Mouse (Mus musculus): ENCODE data around the gene Xntrpc. TPM values are rescaled to one million over a fixed set of nuclear protein-coding genes. Genes with fewer than 3 reads are reported as not detected.

The Xntrpc gene
- polyA plus RNA-seq, 1 experiment from 2014 or later = 2.0 TPM

DNA sequence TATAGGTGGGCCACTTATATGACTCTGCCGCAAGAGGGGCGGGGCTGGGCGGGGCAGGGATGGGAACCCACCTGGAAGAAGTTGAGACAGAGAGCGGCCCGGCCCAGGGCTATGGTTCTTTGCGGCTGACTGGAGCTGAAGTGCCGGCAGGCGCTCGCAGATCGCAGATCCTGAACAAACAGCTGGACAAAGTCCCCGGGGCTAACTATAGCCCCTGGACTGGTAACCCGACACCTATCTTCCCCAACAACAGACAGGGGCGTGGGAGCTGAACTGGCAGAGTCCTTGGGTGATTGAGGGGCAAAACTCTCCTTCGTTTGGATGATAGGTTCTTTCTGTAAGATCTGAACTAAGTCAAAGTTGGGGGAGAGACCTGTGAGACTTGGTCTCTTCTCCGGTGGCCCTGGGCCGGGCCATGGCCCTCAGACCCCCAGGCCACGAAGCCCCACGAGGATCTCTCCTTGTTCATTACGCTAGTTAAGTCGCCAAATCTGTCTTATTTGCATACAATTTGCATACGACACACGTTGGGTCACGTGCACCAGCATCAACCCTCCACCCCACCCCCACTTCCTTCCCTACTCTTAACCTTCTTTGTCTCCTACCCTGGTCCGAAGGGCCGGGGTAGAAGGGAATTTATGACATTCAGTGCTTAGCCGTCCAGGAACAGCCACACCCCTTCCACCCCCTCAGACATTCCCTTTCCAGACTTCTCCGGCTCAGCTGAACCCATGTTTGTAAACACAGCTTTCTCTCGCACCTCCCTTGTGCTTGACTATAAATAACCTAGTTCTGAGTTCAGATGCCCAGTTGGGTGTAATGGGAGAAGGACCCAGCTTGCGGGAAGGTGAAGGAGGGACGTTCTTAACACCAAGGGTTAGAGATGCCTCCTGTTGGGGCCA is 34.5 kb downstream of the Xntrpc start:
- peak overlapping the region; percentile 58 for H3K4me2 ChIP-seq (replicated peaks; ENCODE audit: low read depth, low read length)
- H3K9ac ChIP-seq (ENCODE audit: low read depth, low read length) = peak overlapping the region; percentile 40; the same call in 1 of the 2 replicates
- peak overlapping the region; percentile 22 for H3K4me3 ChIP-seq (ENCODE audit: low read depth, low read length)
- H3K27ac ChIP-seq (ENCODE audit: low read depth, low read length) = no peak overlapping the region
- no peaks in the 10 kb centered on the region for H3K27me3 ChIP-seq (ENCODE audit: control insufficient read depth, insufficient read depth, low read length)
- ATAC-seq (ENCODE audit: low FRiP score) (peak; percentile 79), DNase-seq (ENCODE audit: low spot score) (peak; percentile 62)
- peaks cover 8% of the 10 kb centered on the region for H3K4me1 ChIP-seq (replicated peaks; ENCODE audit: control insufficient read depth, insufficient read depth, low read length)
- no peaks in the 10 kb centered on the region for H3K36me3 ChIP-seq (ENCODE audit: control insufficient read depth, insufficient read depth, low read length)
- WGBS = 6% methylated on average over 30 of the region's 30 CpGs
- H3K9me3 ChIP-seq (ENCODE audit: control insufficient read depth, low read length) = no peaks in the 10 kb centered on the region

- Histone ChIP-seq H3K9me3 (ENCODE audit: control insufficient read depth, low read length) (no peaks in the 10 kb centered on the region), H3K4me3 (ENCODE audit: low read depth, low read length) (no peak overlapping the region), H3K36me3 (ENCODE audit: control insufficient read depth, insufficient read depth, low read length) (no peaks in the 10 kb centered on the region), H3K27me3 (ENCODE audit: control insufficient read depth, insufficient read depth, low read length) (no peaks in the 10 kb centered on the region), H3K4me1 (replicated peaks; ENCODE audit: control insufficient read depth, insufficient read depth, low read length) (peaks cover 8% of the 10 kb centered on the region), H3K4me2 (replicated peaks; ENCODE audit: low read depth, low read length) (no peak overlapping the region), H3K9ac (ENCODE audit: low read depth, low read length) (no peak overlapping the region), H3K27ac (ENCODE audit: low read depth, low read length) (no peak overlapping the region)
- ATAC-seq (ENCODE audit: low FRiP score) = no peak
- 67% methylated on average over 5 of the region's 5 CpGs for WGBS
- no peak for DNase-seq (ENCODE audit: low spot score)
These were observed 35.4 kb downstream of the Xntrpc start for GRCm38 (mm10) chr7:102100868-102101267.

DNA sequence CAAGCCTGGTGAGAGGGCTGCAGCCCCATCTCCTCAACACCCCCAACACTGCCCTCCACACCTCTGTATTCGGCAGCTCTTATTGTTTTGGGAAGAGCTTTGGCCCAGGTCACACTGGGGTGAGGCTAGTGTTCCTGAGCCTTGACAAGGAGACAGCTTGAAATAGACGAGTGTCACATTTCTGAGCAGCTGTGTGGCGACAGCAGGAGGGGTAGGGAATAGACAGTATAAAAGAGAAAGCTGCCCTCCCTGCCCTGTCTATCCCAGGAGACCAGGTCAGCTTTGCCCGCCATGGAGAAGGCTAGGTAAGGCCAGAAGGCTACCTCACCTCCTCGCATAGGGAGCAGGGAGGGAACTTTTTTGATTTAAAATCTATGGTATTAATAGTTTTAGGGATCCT is 36.0 kb downstream of the Xntrpc start, which contains the start of gene Art1:
Art1 (plus strand) TSS at position 257 of the 400 bp plus-strand sequence.
- Histone ChIP-seq H3K27ac (ENCODE audit: low read depth, low read length) (0 out of 2 replicates have a peak within 1 kb of the TSS, but pooled peaks have one; percentile 18), H3K27me3 (ENCODE audit: control insufficient read depth, insufficient read depth, low read length) (no peaks in the 10 kb centered on the region), H3K4me1 (replicated peaks; ENCODE audit: control insufficient read depth, insufficient read depth, low read length) (peaks cover 8% of the 10 kb centered on the region), H3K4me3 (ENCODE audit: low read depth, low read length) (no peak within 1 kb of the TSS), H3K9ac (ENCODE audit: low read depth, low read length) (no peak within 1 kb of the TSS), H3K9me3 (ENCODE audit: control insufficient read depth, low read length) (no peaks in the 10 kb centered on the region), H3K36me3 (ENCODE audit: control insufficient read depth, insufficient read depth, low read length) (no peaks in the 10 kb centered on the region), H3K4me2 (replicated peaks; ENCODE audit: low read depth, low read length) (no peak within 1 kb of the TSS)
- DNase-seq (ENCODE audit: low spot score) (peak; percentile 16), ATAC-seq (ENCODE audit: low FRiP score) (no peak)
- 30% methylated on average over 5 of the region's 5 CpGs for WGBS

- H3K4me2 ChIP-seq (replicated peaks; ENCODE audit: low read depth, low read length) = no peak overlapping the region
- 45% methylated on average over 8 of the region's 8 CpGs for WGBS
- H3K4me3 ChIP-seq (ENCODE audit: low read depth, low read length) = no peak overlapping the region
- H3K36me3 ChIP-seq (ENCODE audit: control insufficient read depth, insufficient read depth, low read length) = no peaks in the 10 kb centered on the region
- ATAC-seq (ENCODE audit: low FRiP score) (peak; percentile 34; the same call in 1 of the 2 replicates), DNase-seq (ENCODE audit: low spot score) (peak; percentile 32)
- peaks cover 8% of the 10 kb centered on the region for H3K4me1 ChIP-seq (replicated peaks; ENCODE audit: control insufficient read depth, insufficient read depth, low read length)
- 0 out of 2 replicates have a peak overlapping the region, but pooled peaks have one; percentile 18 for H3K27ac ChIP-seq (ENCODE audit: low read depth, low read length)
- H3K9ac ChIP-seq (ENCODE audit: low read depth, low read length) = no peak overlapping the region
- no peaks in the 10 kb centered on the region for H3K9me3 ChIP-seq (ENCODE audit: control insufficient read depth, low read length)
- no peaks in the 10 kb centered on the region for H3K27me3 ChIP-seq (ENCODE audit: control insufficient read depth, insufficient read depth, low read length)
These were observed 36.7 kb downstream of the Xntrpc start for GRCm38 (mm10) chr7:102102241-102102640.

DNA sequence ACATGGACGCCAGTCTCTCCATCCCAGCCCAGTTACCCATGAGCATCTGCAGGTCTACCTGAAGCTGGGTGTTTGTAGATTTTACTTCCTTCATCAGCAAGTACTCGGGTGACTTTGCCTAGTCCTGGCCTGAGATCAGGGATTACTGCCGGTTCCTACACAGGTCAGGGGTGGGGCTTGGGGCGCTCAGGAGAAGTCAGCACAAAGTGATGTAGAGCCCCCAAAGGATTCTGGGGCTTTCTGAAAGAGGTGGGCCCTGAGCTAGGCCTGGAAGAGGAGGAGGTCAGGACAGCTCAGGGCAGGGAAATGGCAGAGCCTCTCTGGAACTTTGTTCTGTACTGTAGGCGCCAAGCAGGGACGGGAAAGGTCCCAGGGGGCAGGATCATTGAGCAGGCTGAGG is 37.2 kb downstream of the Xntrpc start:
- Histone ChIP-seq H3K27me3 (ENCODE audit: control insufficient read depth, insufficient read depth, low read length) (no peaks in the 10 kb centered on the region), H3K9me3 (ENCODE audit: control insufficient read depth, low read length) (no peaks in the 10 kb centered on the region), H3K27ac (ENCODE audit: low read depth, low read length) (no peak overlapping the region), H3K9ac (ENCODE audit: low read depth, low read length) (no peak overlapping the region), H3K4me2 (replicated peaks; ENCODE audit: low read depth, low read length) (no peak overlapping the region), H3K4me1 (replicated peaks; ENCODE audit: control insufficient read depth, insufficient read depth, low read length) (peaks cover 8% of the 10 kb centered on the region), H3K36me3 (ENCODE audit: control insufficient read depth, insufficient read depth, low read length) (no peaks in the 10 kb centered on the region), H3K4me3 (ENCODE audit: low read depth, low read length) (no peak overlapping the region)
- DNase-seq (ENCODE audit: low spot score) (no peak), ATAC-seq (ENCODE audit: low FRiP score) (peak; percentile 6; the same call in 1 of the 2 replicates)
- 48% methylated on average over 6 of the region's 6 CpGs for WGBS

GRCm38 (mm10) chr7:102103555-102103954 is 38.0 kb downstream of the Xntrpc start:
- 92% methylated on average over 2 of the region's 2 CpGs for WGBS
- Histone ChIP-seq H3K4me3 (ENCODE audit: low read depth, low read length) (no peak overlapping the region), H3K36me3 (ENCODE audit: control insufficient read depth, insufficient read depth, low read length) (no peaks in the 10 kb centered on the region), H3K9ac (ENCODE audit: low read depth, low read length) (no peak overlapping the region), H3K4me2 (replicated peaks; ENCODE audit: low read depth, low read length) (no peak overlapping the region), H3K27ac (ENCODE audit: low read depth, low read length) (no peak overlapping the region), H3K9me3 (ENCODE audit: control insufficient read depth, low read length) (no peaks in the 10 kb centered on the region), H3K4me1 (replicated peaks; ENCODE audit: control insufficient read depth, insufficient read depth, low read length) (peaks cover 8% of the 10 kb centered on the region), H3K27me3 (ENCODE audit: control insufficient read depth, insufficient read depth, low read length) (no peaks in the 10 kb centered on the region)
- ATAC-seq (ENCODE audit: low FRiP score) = no peak
- no peak for DNase-seq (ENCODE audit: low spot score)

- peaks cover 8% of the 10 kb centered on the region for H3K4me1 ChIP-seq (replicated peaks; ENCODE audit: control insufficient read depth, insufficient read depth, low read length)
- 82% methylated on average over 5 of the region's 5 CpGs for WGBS
- no peak for DNase-seq (ENCODE audit: low spot score)
These were observed 38.6 kb downstream of the Xntrpc start for GRCm38 (mm10) chr7:102104126-102104525.

GRCm38 (mm10) chr7:102106700-102107141 is 41.2 kb downstream of the Xntrpc start:
- Histone ChIP-seq H3K4me2 (replicated peaks; ENCODE audit: low read depth, low read length) (peak overlapping the region; percentile 30), H3K9ac (ENCODE audit: low read depth, low read length) (no peak overlapping the region; the same call in 1 of the 2 replicates), H3K27me3 (ENCODE audit: control insufficient read depth, insufficient read depth, low read length) (no peaks in the 10 kb centered on the region), H3K4me1 (replicated peaks; ENCODE audit: control insufficient read depth, insufficient read depth, low read length) (peaks cover 3% of the 10 kb centered on the region; the same call in 1 of the 2 replicates), H3K27ac (ENCODE audit: low read depth, low read length) (no peak overlapping the region), H3K9me3 (ENCODE audit: control insufficient read depth, low read length) (no peaks in the 10 kb centered on the region), H3K36me3 (ENCODE audit: control insufficient read depth, insufficient read depth, low read length) (no peaks in the 10 kb centered on the region), H3K4me3 (ENCODE audit: low read depth, low read length) (peak overlapping the region; percentile 4; the same call in 1 of the 2 replicates)
- 17% methylated on average over 23 of the region's 23 CpGs for WGBS
- ATAC-seq (ENCODE audit: low FRiP score) (peak; percentile 17; the same call in 1 of the 2 replicates), DNase-seq (ENCODE audit: low spot score) (peak; percentile 26)

More at GRCm38 (mm10) chr7:102104126-102104525, 38.6 kb downstream of the Xntrpc start:
- Histone ChIP-seq H3K27ac (ENCODE audit: low read depth, low read length) (no peak overlapping the region), H3K9me3 (ENCODE audit: control insufficient read depth, low read length) (no peaks in the 10 kb centered on the region), H3K9ac (ENCODE audit: low read depth, low read length) (no peak overlapping the region), H3K27me3 (ENCODE audit: control insufficient read depth, insufficient read depth, low read length) (no peaks in the 10 kb centered on the region), H3K36me3 (ENCODE audit: control insufficient read depth, insufficient read depth, low read length) (no peaks in the 10 kb centered on the region), H3K4me2 (replicated peaks; ENCODE audit: low read depth, low read length) (no peak overlapping the region), H3K4me3 (ENCODE audit: low read depth, low read length) (no peak overlapping the region)
- ATAC-seq (ENCODE audit: low FRiP score) = no peak

All from hindbrain, embryonic 11.5 days (tissue).